ENCODE assay signal across 13 mouse cellular contexts in genomic region chr1:167204421-167204820, GRCm38 (mm10).
"Had no signal": no experiment of that assay in that cellular context is flagged by ENCODE, and none has a peak within 500 bp of the region (broad histone marks: within the 10 kb centered on the region; RNA-seq: fewer than 3 reads in every experiment).

No protein-coding gene starts in this region.

- DNase-seq: lung, adult 18-20 months; lung, embryonic 14.5 days; lung, postnatal 10 days; lung, postnatal 4 days; midbrain, embryonic 14.5 days; retina, postnatal 1 day; right cerebral cortex, adult 18-20 months; right cerebral cortex, postnatal 25 days; right cerebral cortex, postnatal 4 days; spleen, adult 18-20 months; thymus, adult 18-20 months; thymus, postnatal 14 days; thymus, postnatal 36 days had no signal
